Mouse (Mus musculus): ENCODE data around the gene Tcf23.

- TF ChIP-seq E2F4 (IDR thresholded peaks at IDR 0.05; ENCODE audit: insufficient replicate concordance, low read depth, low read length) (no peak), POLR2A (IDR thresholded peaks at IDR 0.05; ENCODE audit: low read depth, low read length) (no peak), ELF1 (IDR thresholded peaks at IDR 0.05; ENCODE audit: low read depth, low read length) (no peak), CTCF (conservative IDR thresholded peaks at IDR 0.05 in 1 of 2, IDR thresholded peaks at IDR 0.05 in 1 of 2; ENCODE audit: low read depth in 2 of 2, low read length in 2 of 2) (no peak), CHD2 (IDR thresholded peaks at IDR 0.05; ENCODE audit: low read length) (no peak), NELFE (IDR thresholded peaks at IDR 0.05; ENCODE audit: low read depth, low read length) (no peak), RCOR1 (conservative IDR thresholded peaks at IDR 0.05; ENCODE audit: low read depth, low read length) (no peak)
These were observed 40.4 kb upstream of the Tcf23 start for GRCm38 (mm10) chr5:30927945-30928529.
